Mouse (Mus musculus) midbrain, embryonic 11.5 days (tissue): ENCODE measurements around the gene 2300009A05Rik. TPM values are rescaled to one million over a fixed set of nuclear protein-coding genes. Genes with fewer than 3 reads are reported as not detected.
A peak's percentile ranks its signal among the peaks of the same experiment; 100 is the strongest.

Experiments used
- ATAC-seq: fragments of 200-750 bp; cut with Nextera tagmentation; 2 replicates; pipeline ENCODE4 v1.8.0; 2017; ENCODE audit warnings: moderate TSS enrichment, moderate library complexity; ENCODE audit not compliant: low FRiP score
- DNase-seq: peaks from one replicate; pipeline ENCODE4 v3.0.0; 2015; ENCODE audit warnings: low spot score; ENCODE audit errors: missing footprints
- H3K27ac ChIP-seq: fragments of 300-500 bp; sonication (generic); 2 replicates; pipeline ENCODE4 v1.5.1; 2014; ENCODE audit warnings: low read depth, low read length
- H3K27me3 ChIP-seq: fragments of 300-500 bp; sonication (generic); 2 replicates; pipeline ENCODE4 v1.6.1; 2014; ENCODE audit warnings: mild to moderate bottlenecking, low read length, moderate library complexity, mixed read lengths; ENCODE audit not compliant: control insufficient read depth, insufficient read depth
- H3K36me3 ChIP-seq: fragments of 300-500 bp; sonication (generic); 2 replicates; pipeline ENCODE4 v1.6.1; 2014; ENCODE audit warnings: mild to moderate bottlenecking, low read length, moderate library complexity, mixed read lengths; ENCODE audit not compliant: control insufficient read depth, insufficient read depth
- H3K4me1 ChIP-seq: fragments of 300-500 bp; sonication (generic); 2 replicates; pipeline ENCODE4 v1.6.1; 2014; ENCODE audit warnings: low read length; ENCODE audit not compliant: control insufficient read depth, insufficient read depth
- H3K4me2 ChIP-seq: fragments of 300-500 bp; sonication (generic); 2 replicates; pipeline ENCODE4 v1.6.1; 2014; ENCODE audit warnings: mild to moderate bottlenecking, moderate library complexity
- H3K4me3 ChIP-seq: fragments of 300-500 bp; sonication (generic); 2 replicates; pipeline ENCODE4 v1.5.1; 2014; ENCODE audit warnings: low read depth, low read length
- H3K9ac ChIP-seq: fragments of 300-500 bp; sonication (generic); 2 replicates; pipeline ENCODE4 v1.6.1; 2014; ENCODE audit warnings: low read length
- H3K9me3 ChIP-seq: fragments of 300-500 bp; sonication (generic); 2 replicates; pipeline ENCODE4 v1.6.1; 2016; ENCODE audit warnings: low read length; ENCODE audit not compliant: control insufficient read depth
- WGBS: fragments of 180-500 bp; shearing (Covaris S2); extraction: QIAGEN DNeasy Blood & Tissue Kit; methylation state at CpG from one replicate; pipeline ENCODE4 v1.1.7; 2014; 5-methylcytosine and 5-hydroxymethylcytosine counted together
- polyA plus RNA-seq: library from polyadenylated mRNA; unstranded; fragments of >200 nt; fragmentation: Nextera tagmentation; extraction: Ambion mirVana; gene quantifications from 2 replicates; pipeline ENCODE4 v1.2.1, GENCODE M21; 2014

2300009A05Rik gene
- polyA plus RNA-seq, 1 experiment from 2014 or later, result 46.5 TPM

- ATAC-seq, result no peak
- H3K36me3 ChIP-seq, result no peaks in the 10 kb centered on the region
- H3K27me3 ChIP-seq, result no peaks in the 10 kb centered on the region
- no peaks in the 10 kb centered on the region for H3K9me3 ChIP-seq
- no peak overlapping the region for H3K4me3 ChIP-seq
- H3K4me1 ChIP-seq, result peaks cover 3% of the 10 kb centered on the region; the same call in 1 of the 2 replicates
- 97% methylated on average over 4 of the region's 4 CpGs for WGBS
- no peak overlapping the region for H3K4me2 ChIP-seq
- H3K9ac ChIP-seq, result no peak overlapping the region
- DNase-seq, result peak; percentile 19
- H3K27ac ChIP-seq, result no peak overlapping the region
Observed at GRCm38 (mm10) chr9:63382761-63383160, 16.3 kb downstream of the 2300009A05Rik start.

GRCm38 (mm10) chr9:63380326-63380725 lies 18.7 kb downstream of the 2300009A05Rik start:
- WGBS, result 85% methylated on average over 3 of the region's 3 CpGs
- DNase-seq (peak; percentile 67), ATAC-seq (no peak)
- Histone ChIP-seq H3K4me3 (no peak overlapping the region), H3K4me1 (peaks cover 13% of the 10 kb centered on the region), H3K27ac (no peak overlapping the region), H3K9me3 (no peaks in the 10 kb centered on the region), H3K4me2 (no peak overlapping the region), H3K9ac (no peak overlapping the region), H3K27me3 (no peaks in the 10 kb centered on the region), H3K36me3 (no peaks in the 10 kb centered on the region)

GRCm38 (mm10) chr9:63378174-63378573 lies 20.9 kb downstream of the 2300009A05Rik start:
- Histone ChIP-seq H3K4me2 (peak overlapping the region; percentile 42), H3K36me3 (no peaks in the 10 kb centered on the region), H3K9ac (peak overlapping the region; percentile 82), H3K9me3 (no peaks in the 10 kb centered on the region), H3K27ac (no peak overlapping the region), H3K4me1 (peaks cover 13% of the 10 kb centered on the region), H3K27me3 (no peaks in the 10 kb centered on the region), H3K4me3 (peak overlapping the region; percentile 70)
- ATAC-seq, result no peak; the same call in 1 of the 2 replicates
- DNase-seq, result peak; percentile 87
- 22% methylated on average over 8 of the region's 8 CpGs for WGBS

DNA sequence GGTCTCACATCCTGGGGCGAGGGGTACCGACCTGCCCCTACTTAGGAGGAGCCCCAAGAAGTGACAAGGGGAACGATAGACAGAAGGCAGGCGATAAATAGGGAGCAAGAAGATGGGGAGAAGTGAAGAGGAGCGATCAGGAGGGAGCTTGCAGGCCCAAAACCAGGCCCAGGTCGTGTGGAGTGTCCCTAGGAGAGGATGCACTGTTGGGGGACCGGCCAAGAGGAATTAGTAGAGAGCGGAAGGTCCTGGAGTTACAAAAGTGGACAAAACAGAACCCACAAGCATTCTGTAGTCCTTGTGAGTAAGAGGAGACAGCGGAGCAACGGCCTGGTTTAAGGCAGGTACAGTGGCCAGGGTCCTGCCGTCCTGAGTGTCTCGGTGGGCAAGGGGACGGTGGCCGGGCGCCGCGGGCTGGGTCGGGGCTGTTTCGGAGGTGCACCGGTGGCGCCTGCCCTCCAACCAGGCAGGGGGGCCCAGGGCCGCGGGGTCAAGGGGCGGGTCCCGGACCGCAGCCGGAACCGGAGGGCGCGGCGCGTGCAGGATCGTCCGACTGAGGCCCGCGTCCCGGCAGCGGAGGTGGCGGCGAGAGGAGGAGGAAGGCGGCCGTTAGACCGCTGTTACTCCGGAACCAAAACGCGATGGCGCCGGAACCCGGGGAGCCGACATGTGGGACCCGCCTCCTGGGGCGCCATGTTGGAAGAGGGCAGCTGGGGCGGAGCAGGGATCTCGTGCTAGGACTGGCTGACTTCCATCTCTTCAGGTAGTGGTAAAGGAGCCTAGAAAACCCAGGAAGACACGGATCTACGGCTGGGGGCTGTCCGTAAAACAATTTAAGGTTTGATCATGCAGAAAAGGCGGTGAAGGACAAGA lies 21.5 kb downstream of the 2300009A05Rik start, which contains the start of gene Map2k5:
Map2k5 (minus strand) TSS at position 633 of the 873 bp plus-strand sequence.
- peak within 1 kb of the TSS; percentile 70 for H3K4me3 ChIP-seq
- peaks cover 13% of the 10 kb centered on the region for H3K4me1 ChIP-seq
- 1% methylated on average over 58 of the region's 58 CpGs for WGBS
- no peaks in the 10 kb centered on the region for H3K27me3 ChIP-seq
- H3K9me3 ChIP-seq, result no peaks in the 10 kb centered on the region
- peak; percentile 94 for ATAC-seq
- H3K9ac ChIP-seq, result peak within 1 kb of the TSS; percentile 82
- DNase-seq, result peak; percentile 98
- H3K36me3 ChIP-seq, result no peaks in the 10 kb centered on the region
- H3K4me2 ChIP-seq, result peak within 1 kb of the TSS; percentile 69
- H3K27ac ChIP-seq, result peak within 1 kb of the TSS; percentile 74

DNA sequence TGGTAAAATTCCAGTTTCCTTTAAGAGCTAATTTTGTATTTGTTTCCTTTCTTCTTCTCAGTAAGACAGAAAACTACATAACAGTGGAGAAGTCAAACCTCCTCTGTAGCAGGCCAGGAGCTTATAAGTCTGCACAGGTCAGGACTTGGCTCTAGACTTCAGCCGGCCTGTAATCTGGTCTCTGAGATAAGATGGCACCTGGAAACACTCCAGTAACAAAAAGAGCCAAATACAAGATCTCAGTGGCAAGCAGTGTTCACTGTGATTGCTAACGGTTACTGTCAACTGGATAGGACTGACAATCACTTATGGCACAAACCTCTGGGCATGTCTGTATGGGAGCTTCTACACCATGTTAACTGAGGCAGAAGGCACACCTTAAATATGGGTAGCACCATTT lies 25.7 kb downstream of the 2300009A05Rik start:
- ATAC-seq (no peak), DNase-seq (no peak)
- H3K27ac ChIP-seq, result no peak overlapping the region
- 92% methylated on average over 2 of the region's 2 CpGs for WGBS
- H3K27me3 ChIP-seq, result no peaks in the 10 kb centered on the region
- H3K9me3 ChIP-seq, result no peaks in the 10 kb centered on the region
- no peak overlapping the region for H3K4me3 ChIP-seq
- peaks cover 10% of the 10 kb centered on the region for H3K4me1 ChIP-seq
- H3K9ac ChIP-seq, result no peak overlapping the region
- H3K4me2 ChIP-seq, result no peak overlapping the region
- no peaks in the 10 kb centered on the region; the same call in 1 of the 2 replicates for H3K36me3 ChIP-seq

DNA sequence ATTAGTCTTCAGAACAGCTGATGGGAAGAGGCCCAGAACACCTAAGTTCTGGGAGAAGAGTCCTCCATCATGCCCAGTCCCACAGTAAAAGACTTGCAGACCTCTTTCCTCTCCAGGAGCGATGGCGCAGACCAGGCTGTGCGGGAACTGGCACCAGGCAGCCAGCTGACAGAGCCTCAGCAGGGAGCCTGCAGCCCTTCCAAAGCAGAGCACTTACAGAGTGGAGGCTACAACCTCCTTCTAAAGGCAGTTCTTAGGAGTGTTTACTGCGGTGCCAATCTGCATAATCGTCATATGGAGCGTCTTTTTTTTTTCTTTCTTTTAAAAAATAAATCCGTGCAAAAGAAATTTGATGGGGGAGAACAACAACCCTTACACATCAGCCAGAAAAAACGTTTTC lies 26.5 kb downstream of the 2300009A05Rik start:
- 65% methylated on average over 8 of the region's 8 CpGs for WGBS
- H3K36me3 ChIP-seq, result no peaks in the 10 kb centered on the region; the same call in 1 of the 2 replicates
- DNase-seq, result peak; percentile 68

DNA sequence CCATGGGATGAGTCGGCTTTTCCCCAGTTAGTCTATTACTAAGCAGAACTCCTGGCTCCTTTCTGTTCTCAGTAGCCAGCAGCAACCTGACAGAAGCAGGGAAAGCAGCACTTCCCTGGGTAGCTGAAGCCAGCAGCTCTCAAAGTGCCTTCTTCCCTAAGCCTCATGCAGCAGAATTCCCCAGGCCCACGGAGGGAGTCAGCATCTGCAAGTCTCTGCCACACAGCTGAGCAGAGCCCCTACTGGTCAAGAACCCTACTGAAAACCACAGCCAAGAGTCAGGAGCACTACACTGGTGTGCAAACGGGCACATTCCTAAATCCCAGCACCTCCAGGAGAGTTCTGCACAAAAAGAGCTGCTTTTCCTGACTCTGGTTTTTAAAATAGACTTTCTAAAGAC lies 38.6 kb downstream of the 2300009A05Rik start:
- H3K4me3 ChIP-seq, result no peak overlapping the region
- ATAC-seq (no peak), DNase-seq (peak; percentile 69)
- H3K36me3 ChIP-seq, result no peaks in the 10 kb centered on the region
- H3K4me1 ChIP-seq, result no peaks in the 10 kb centered on the region
- no peak overlapping the region for H3K4me2 ChIP-seq
- no peaks in the 10 kb centered on the region for H3K9me3 ChIP-seq
- H3K27me3 ChIP-seq, result no peaks in the 10 kb centered on the region
- no peak overlapping the region for H3K27ac ChIP-seq
- no peak overlapping the region for H3K9ac ChIP-seq
- WGBS, result 51% methylated on average over 3 of the region's 3 CpGs

More for the DNA sequence above, 26.5 kb downstream of the 2300009A05Rik start:
- no peak for ATAC-seq
- Histone ChIP-seq H3K9ac (no peak overlapping the region), H3K27me3 (no peaks in the 10 kb centered on the region), H3K4me2 (no peak overlapping the region), H3K9me3 (no peaks in the 10 kb centered on the region), H3K4me3 (no peak overlapping the region), H3K27ac (no peak overlapping the region), H3K4me1 (peaks cover 10% of the 10 kb centered on the region)

GRCm38 (mm10) chr9:63359016-63359415 lies 40.0 kb downstream of the 2300009A05Rik start:
- DNase-seq, result no peak
- no peak for ATAC-seq
- Histone ChIP-seq H3K27me3 (no peaks in the 10 kb centered on the region), H3K9me3 (no peaks in the 10 kb centered on the region), H3K9ac (no peak overlapping the region), H3K4me2 (no peak overlapping the region), H3K27ac (no peak overlapping the region), H3K36me3 (no peaks in the 10 kb centered on the region), H3K4me3 (no peak overlapping the region), H3K4me1 (no peaks in the 10 kb centered on the region)
- 93% methylated on average over 5 of the region's 5 CpGs for WGBS

DNA sequence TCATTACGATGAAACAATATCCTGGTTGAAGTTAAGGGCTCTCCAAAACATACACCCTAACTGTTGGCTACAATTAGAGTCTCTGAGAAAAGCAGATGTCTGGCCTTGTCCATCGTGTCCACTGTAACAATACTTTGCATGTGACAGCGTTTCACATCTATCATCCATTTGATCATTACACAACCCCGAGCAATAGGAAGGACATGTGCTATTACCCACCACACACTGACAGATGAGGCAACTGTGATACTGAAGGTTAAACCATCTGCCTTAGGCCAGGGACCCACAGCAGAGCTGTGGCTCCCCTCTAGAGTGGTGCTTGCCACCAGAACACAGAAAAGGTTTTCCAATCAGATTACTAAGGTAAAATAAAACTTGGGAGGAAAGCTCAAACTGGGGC lies 42.3 kb downstream of the 2300009A05Rik start:
- H3K9me3 ChIP-seq, result no peaks in the 10 kb centered on the region
- 94% methylated on average over 4 of the region's 4 CpGs for WGBS

More for the DNA sequence above, 42.3 kb downstream of the 2300009A05Rik start:
- no peak for ATAC-seq
- H3K4me1 ChIP-seq, result no peaks in the 10 kb centered on the region
- peak; percentile 12 for DNase-seq
- no peak overlapping the region for H3K4me3 ChIP-seq
- no peak overlapping the region for H3K27ac ChIP-seq
- no peak overlapping the region for H3K9ac ChIP-seq
- no peaks in the 10 kb centered on the region for H3K36me3 ChIP-seq
- H3K27me3 ChIP-seq, result no peaks in the 10 kb centered on the region
- H3K4me2 ChIP-seq, result no peak overlapping the region
